Mouse (Mus musculus): ENCODE measurements around the gene Ptpn21. TPM values are rescaled to one million over a fixed set of nuclear protein-coding genes. Genes with fewer than 3 reads are reported as not detected.

Ptpn21 gene
- 9.2 and 10.3 TPM in 2 replicates for polyA plus RNA-seq (2015; fragmentation: Nextera tagmentation; extraction: Ambion mirVana)

GRCm38 (mm10) chr12:98736951-98737800 is at the start of gene Ptpn21:
TSS of gene Ptpn21 (minus strand) at chr12:98737405.

DNA sequence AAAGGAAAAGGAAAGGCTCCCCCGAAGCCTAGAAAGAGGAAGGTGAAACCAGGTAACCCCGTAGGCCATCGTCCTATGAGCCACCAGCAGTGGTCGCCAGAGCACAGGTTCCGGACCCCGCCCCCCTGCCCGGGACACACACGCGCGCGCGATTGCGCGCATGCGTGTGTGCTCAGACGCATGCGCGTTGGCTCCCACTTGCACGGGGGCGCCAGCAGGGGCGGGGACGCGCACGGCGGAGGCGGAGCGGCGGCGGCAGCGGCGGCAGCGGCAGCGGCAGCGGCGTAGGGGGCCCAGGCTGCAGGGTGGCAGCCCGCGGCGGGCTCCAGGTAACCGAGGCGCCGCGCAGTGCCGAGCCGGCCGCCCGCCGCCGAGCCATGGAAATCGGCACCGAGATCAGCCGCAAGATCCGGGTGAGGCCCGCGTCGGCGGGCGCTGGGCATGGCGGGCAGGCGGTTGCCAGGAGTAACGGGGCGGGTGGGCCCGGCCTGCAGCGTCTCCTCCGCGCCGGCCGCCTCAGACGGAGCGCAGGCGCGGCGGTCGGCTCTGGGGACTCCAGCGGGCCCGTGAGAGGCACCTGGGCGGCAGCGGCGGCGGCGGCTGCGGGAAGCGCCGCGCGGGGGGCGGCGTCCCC is 9.7 kb upstream of the Ptpn21 start, which contains the start of gene Zc3h14:
Zc3h14 (plus strand) TSS at position 219 of the 634 bp plus-strand sequence.

GRCm38 (mm10) chr12:98627392-98628259 is 109.6 kb downstream of the Ptpn21 start, which contains the start of gene Spata7:
TSS of gene Spata7 (plus strand) at chr12:98628157.

Other genes with a start within 250 kb of the Ptpn21 start
- not detected in 2 replicates for gene Kcnk10, start 159.1 kb downstream of the Ptpn21 start, polyA plus RNA-seq (2015; fragmentation: Nextera tagmentation; extraction: Ambion mirVana)
- 4.0 and 4.8 TPM in 2 replicates for gene Spata7, start 109.2 kb downstream of the Ptpn21 start, polyA plus RNA-seq (2015; fragmentation: Nextera tagmentation; extraction: Ambion mirVana)
- gene Zc3h14, start 9.6 kb upstream of the Ptpn21 start, polyA plus RNA-seq (2015; fragmentation: Nextera tagmentation; extraction: Ambion mirVana), result 46.7 and 58.4 TPM in 2 replicates
- 0.93 and 1.2 TPM in 2 replicates for gene Eml5, start 164.1 kb upstream of the Ptpn21 start, polyA plus RNA-seq (2015; fragmentation: Nextera tagmentation; extraction: Ambion mirVana)
- 13.1 and 13.3 TPM in 2 replicates for gene Ttc8, start 183.2 kb upstream of the Ptpn21 start, polyA plus RNA-seq (2015; fragmentation: Nextera tagmentation; extraction: Ambion mirVana)